Mouse (Mus musculus): ENCODE measurements at regions not wholly inside any gene's neighbourhood (a gene's known extent, or its start where the extent isn't known, plus 50 kb on each side); places are given as distances from the start of the nearest gene placed in this dataset.

GRCm38 (mm10) chr1:73799246-73799645, 325.0 kb downstream of the Tns1 start:
- DNase-seq (ENCODE audit: low read depth, low spot score): no peak

- DNase-seq (ENCODE audit: low read depth, low spot score): no peak
Observed at GRCm38 (mm10) chr1:73797858-73798257, 326.4 kb downstream of the Tns1 start.

- no peak for DNase-seq (ENCODE audit: low read depth, low spot score)
Observed at GRCm38 (mm10) chr1:73797413-73797812, 326.8 kb downstream of the Tns1 start.

GRCm38 (mm10) chr1:73793871-73794270, 330.4 kb downstream of the Tns1 start:
- DNase-seq (ENCODE audit: low read depth, low spot score): no peak

GRCm38 (mm10) chr1:73793256-73793655, 331.0 kb downstream of the Tns1 start:
- no peak for DNase-seq (ENCODE audit: low read depth, low spot score)

- DNase-seq (ENCODE audit: low read depth, low spot score): no peak
Observed at GRCm38 (mm10) chr1:73792311-73792710, 331.9 kb downstream of the Tns1 start.

GRCm38 (mm10) chr1:73787666-73788065, 336.6 kb downstream of the Tns1 start:
- DNase-seq (ENCODE audit: low read depth, low spot score): no peak

GRCm38 (mm10) chr1:73787224-73787623, 337.0 kb downstream of the Tns1 start:
- DNase-seq (ENCODE audit: low read depth, low spot score): no peak

GRCm38 (mm10) chr1:73783303-73783702, 340.9 kb downstream of the Tns1 start:
- DNase-seq (ENCODE audit: low read depth, low spot score): peak; percentile 27

GRCm38 (mm10) chr1:73782871-73783270, 341.4 kb downstream of the Tns1 start:
- peak; percentile 84 for DNase-seq (ENCODE audit: low read depth, low spot score)

GRCm38 (mm10) chr1:73771773-73772172, 352.5 kb downstream of the Tns1 start:
- no peak for DNase-seq (ENCODE audit: low read depth, low spot score)

- no peak for DNase-seq (ENCODE audit: low read depth, low spot score)
Observed at GRCm38 (mm10) chr1:73770631-73771030, 353.6 kb downstream of the Tns1 start.

GRCm38 (mm10) chr1:73764611-73765333, 359.5 kb downstream of the Tns1 start:
- DNase-seq (ENCODE audit: low read depth, low spot score): no peak

- no peak for DNase-seq (ENCODE audit: low read depth, low spot score)
Observed at GRCm38 (mm10) chr1:73758110-73759061, 365.9 kb downstream of the Tns1 start.

GRCm38 (mm10) chr1:73755791-73756190, 368.5 kb downstream of the Tns1 start:
- no peak for DNase-seq (ENCODE audit: low read depth, low spot score)

GRCm38 (mm10) chr1:73754928-73755327, 369.3 kb downstream of the Tns1 start:
- DNase-seq (ENCODE audit: low read depth, low spot score): no peak

- DNase-seq (ENCODE audit: low read depth, low spot score): no peak
Observed at GRCm38 (mm10) chr1:73753157-73753556, 371.1 kb downstream of the Tns1 start.

GRCm38 (mm10) chr1:73748702-73749101, 375.5 kb downstream of the Tns1 start:
- DNase-seq (ENCODE audit: low read depth, low spot score): no peak

- DNase-seq (ENCODE audit: low read depth, low spot score): no peak
Observed at GRCm38 (mm10) chr1:73744555-73745234, 379.6 kb downstream of the Tns1 start.

- DNase-seq (ENCODE audit: low read depth, low spot score): no peak
Observed at GRCm38 (mm10) chr1:73743737-73744554, 380.3 kb downstream of the Tns1 start.

GRCm38 (mm10) chr1:73737083-73737482, 387.2 kb downstream of the Tns1 start:
- no peak for DNase-seq (ENCODE audit: low read depth, low spot score)
